Comparison of ENCODE assay signal across 8 mouse cellular contexts in the genomic region with DNA sequence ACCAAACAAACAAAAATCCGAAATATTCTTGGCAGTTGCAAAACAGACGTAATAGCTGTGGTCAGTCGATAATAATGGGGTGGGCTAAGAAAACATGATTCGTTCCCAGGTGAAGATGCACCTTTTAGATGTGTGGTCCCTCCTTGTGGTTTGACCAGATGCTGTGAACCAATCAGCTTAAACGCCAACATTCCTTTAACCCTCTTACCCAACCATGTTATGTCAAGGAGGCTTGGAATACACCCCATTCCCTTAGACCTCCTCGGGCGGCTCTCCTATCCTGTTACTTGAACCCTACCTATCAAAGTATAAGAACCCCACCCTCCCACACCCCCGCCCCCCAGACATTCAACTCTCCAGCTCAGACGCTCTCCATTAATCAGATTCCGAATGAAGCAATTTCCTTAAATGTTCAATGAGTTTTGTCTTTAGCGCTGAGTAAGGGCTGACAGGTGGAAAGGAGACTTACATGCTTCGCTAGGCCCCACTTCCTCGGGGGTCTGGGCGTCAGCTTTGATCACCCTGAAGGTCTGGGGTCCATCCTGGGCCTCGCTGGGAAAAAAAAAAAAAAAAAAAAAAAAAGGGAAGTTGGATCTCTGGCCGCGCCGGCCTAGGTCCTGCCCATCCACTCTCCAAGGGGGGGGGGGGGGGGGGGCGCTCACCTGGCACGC. TPM values are rescaled to one million over a fixed set of nuclear protein-coding genes. Genes with fewer than 3 reads are reported as not detected.
DNase-seq lines count a peak whose midpoint lies in the region; ATAC-seq and TF ChIP-seq lines count a peak whose summit lies in the region.

No protein-coding gene starts in this region.

- no peak overlapping the region for H3K27ac ChIP-seq in heart, embryonic 13.5 days (replicated peaks)
- no peak overlapping the region for H3K27ac ChIP-seq in forebrain, postnatal 0 days (ENCODE audit: low read depth, low read length)
- H3K27ac ChIP-seq in macrophage = peak overlapping the region; percentile 92

- no peak for ATAC-seq in heart, embryonic 13.5 days (ENCODE audit: extremely low read depth, insufficient number of reproducible peaks, low FRiP score, low TSS enrichment)
- no peak for ATAC-seq in forebrain, postnatal 0 days
- ATAC-seq in granulocyte monocyte progenitor cell, adult 5-6 weeks (replicated peaks; ENCODE audit: poor library complexity, severe bottlenecking) = no peak

- peaks cover 40% of the 10 kb centered on the region for H3K79me2 ChIP-seq in macrophage (ENCODE audit: inconsistent target)

- peaks cover 34% of the 10 kb centered on the region for H3K4me1 ChIP-seq in heart, embryonic 13.5 days
- peaks cover 13% of the 10 kb centered on the region; the same call in 1 of the 2 replicates for H3K4me1 ChIP-seq in forebrain, postnatal 0 days (ENCODE audit: insufficient read depth)

- no peaks in the 10 kb centered on the region for H3K9me3 ChIP-seq in heart, embryonic 13.5 days
- no peaks in the 10 kb centered on the region for H3K9me3 ChIP-seq in forebrain, postnatal 0 days (ENCODE audit: low read length)

- H3K4me2 ChIP-seq in heart, embryonic 13.5 days = peak overlapping the region; percentile 79
- peak overlapping the region; percentile 76 for H3K4me2 ChIP-seq in forebrain, postnatal 0 days (ENCODE audit: low read depth)

- H3K36me3 ChIP-seq in heart, embryonic 13.5 days = peaks cover 42% of the 10 kb centered on the region
- H3K36me3 ChIP-seq in forebrain, postnatal 0 days (ENCODE audit: insufficient read depth) = peaks cover 11% of the 10 kb centered on the region
- peaks cover 23% of the 10 kb centered on the region for H3K36me3 ChIP-seq in macrophage (ENCODE audit: inconsistent target)

- 31% methylated on average over 17 of the region's 20 CpGs for WGBS in heart, embryonic 13.5 days
- WGBS in forebrain, postnatal 0 days = 44% methylated on average over 17 of the region's 20 CpGs
- 64% methylated on average over 10 of the region's 20 CpGs for WGBS in macrophage (ENCODE audit: missing documents)

- no peak for TF ChIP-seq CTCF in forebrain, postnatal 0 days (IDR thresholded peaks at IDR 0.05; ENCODE audit: low read depth)

- peak overlapping the region; percentile 75 for H3K4me3 ChIP-seq in heart, embryonic 13.5 days
- H3K4me3 ChIP-seq in forebrain, postnatal 0 days (ENCODE audit: low read depth, low read length) = peak overlapping the region; percentile 64
- H3K4me3 ChIP-seq in macrophage (ENCODE audit: inconsistent target) = peak overlapping the region; percentile 75

- H3K9ac ChIP-seq in heart, embryonic 13.5 days = peak overlapping the region; percentile 83
- peak overlapping the region; percentile 61; the same call in 1 of the 2 replicates for H3K9ac ChIP-seq in forebrain, postnatal 0 days

- no peak for DNase-seq in heart, postnatal 4 days
- DNase-seq in ES-CJ7 (ENCODE audit: low read depth, low spot score) = peak; percentile 42
- DNase-seq in forebrain, postnatal 0 days = no peak
- DNase-seq in spleen, adult 12 weeks (ENCODE audit: low spot score) = no peak
- DNase-seq in frontal cortex, postnatal 10 days (ENCODE audit: low spot score in 2 of 2) = no peak

- H3K27me3 ChIP-seq in heart, embryonic 13.5 days (replicated peaks) = no peaks in the 10 kb centered on the region
- H3K27me3 ChIP-seq in forebrain, postnatal 0 days (ENCODE audit: insufficient read depth, low read length) = no peaks in the 10 kb centered on the region

RNA-seq across cellular contexts. Expression of a gene that starts 1.0 kb away (rescaled TPM):
- 42.0 and 47.6 TPM in 2 replicates for polyA plus RNA-seq in heart, embryonic 13.5 days (2015; fragmentation: Nextera tagmentation; extraction: Ambion mirVana)
- total RNA-seq in heart, postnatal 4 days (2021) = 10 to 100 TPM; 16.4 to 19.9 TPM
- 42.0 and 49.9 TPM in 2 replicates for total RNA-seq in forebrain, postnatal 0 days (2014; rRNA removed)
- 60.6 and 63.2 TPM in 2 replicates for polyA plus RNA-seq in forebrain, postnatal 0 days (2015; fragmentation: Nextera tagmentation; extraction: Ambion mirVana)
- total RNA-seq in macrophage (2018; cell fraction: chromatin; rRNA removed) = 10 to 100 TPM in 17 of 26 experiments, 1 to 10 TPM in 9; 3.7 to 37.4 (median 15.7) TPM
- 10 to 100 TPM; 16.6 to 50.3 (median 38.0) TPM for total RNA-seq in macrophage (2018; cell fraction: cytosol; rRNA removed)
- 10 to 100 TPM in 22 of 26 experiments, 1 to 10 TPM in 4; 8.3 to 41.2 (median 16.2) TPM for total RNA-seq in macrophage (2018; cell fraction: nucleus; rRNA removed)
- polyA plus RNA-seq in macrophage (2018) = 47.2 to 87.1 TPM (median 69.5 TPM) in 3 replicates
- 45.7 and 60.2 TPM in 2 replicates for total RNA-seq in granulocyte monocyte progenitor cell, adult 5-6 weeks (2014; fragmentation: Nextera tagmentation)
- total RNA-seq in granulocyte monocyte progenitor cell, adult 5-6 weeks (2017) = 70.6 and 81.4 TPM in 2 replicates

RNA-seq across cellular contexts. Expression of a gene that starts 1.1 kb away (rescaled TPM):
- 66.3 and 67.7 TPM in 2 replicates for polyA plus RNA-seq in heart, embryonic 13.5 days (2015; fragmentation: Nextera tagmentation; extraction: Ambion mirVana)
- 10 to 100 TPM; 43.4 to 46.3 TPM for total RNA-seq in heart, postnatal 4 days (2021)
- 17.2 and 21.3 TPM in 2 replicates for total RNA-seq in forebrain, postnatal 0 days (2014; rRNA removed)
- 51.8 and 56.9 TPM in 2 replicates for polyA plus RNA-seq in forebrain, postnatal 0 days (2015; fragmentation: Nextera tagmentation; extraction: Ambion mirVana)
- total RNA-seq in macrophage (2018; cell fraction: chromatin; rRNA removed) = 10 to 100 TPM in 23 of 26 experiments, 1 to 10 TPM in 3; 8.6 to 34.8 (median 20.0) TPM
- 10 to 100 TPM; 19.7 to 39.7 (median 30.6) TPM for total RNA-seq in macrophage (2018; cell fraction: cytosol; rRNA removed)
- 10 to 100 TPM; 12.2 to 31.7 (median 17.3) TPM for total RNA-seq in macrophage (2018; cell fraction: nucleus; rRNA removed)
- 28.5 to 54.8 TPM (median 40.6 TPM) in 3 replicates for polyA plus RNA-seq in macrophage (2018)
- total RNA-seq in granulocyte monocyte progenitor cell, adult 5-6 weeks (2014; fragmentation: Nextera tagmentation) = 45.9 and 50.4 TPM in 2 replicates
- 26.2 and 35.9 TPM in 2 replicates for total RNA-seq in granulocyte monocyte progenitor cell, adult 5-6 weeks (2017)

RNA-seq across cellular contexts. Expression of a gene that starts 21.0 kb away (rescaled TPM):
- 15.1 and 15.8 TPM in 2 replicates for polyA plus RNA-seq in heart, embryonic 13.5 days (2015; fragmentation: Nextera tagmentation; extraction: Ambion mirVana)
- total RNA-seq in heart, postnatal 4 days (2021) = 1 to 10 TPM; 7.8 to 9.3 TPM
- total RNA-seq in forebrain, postnatal 0 days (2014; rRNA removed) = 4.3 and 12.5 TPM in 2 replicates
- 6.5 and 9.3 TPM in 2 replicates for polyA plus RNA-seq in forebrain, postnatal 0 days (2015; fragmentation: Nextera tagmentation; extraction: Ambion mirVana)
- 100 to 1,000 TPM in 1 of 26 experiments, 10 to 100 TPM in 19, 1 to 10 TPM in 6; 5.1 to 103 (median 27.0) TPM for total RNA-seq in macrophage (2018; cell fraction: chromatin; rRNA removed)
- total RNA-seq in macrophage (2018; cell fraction: cytosol; rRNA removed) = 100 to 1,000 TPM; 104 to 196 (median 155) TPM
- 10 to 100 TPM; 15.2 to 72.0 (median 34.0) TPM for total RNA-seq in macrophage (2018; cell fraction: nucleus; rRNA removed)
- polyA plus RNA-seq in macrophage (2018) = 43.6 to 172 TPM (median 169 TPM) in 3 replicates
- total RNA-seq in granulocyte monocyte progenitor cell, adult 5-6 weeks (2014; fragmentation: Nextera tagmentation) = 46.9 and 56.7 TPM in 2 replicates
- 292 and 344 TPM in 2 replicates for total RNA-seq in granulocyte monocyte progenitor cell, adult 5-6 weeks (2017)

RNA-seq across cellular contexts. Expression of a gene that starts 59.7 kb away (rescaled TPM):
- polyA plus RNA-seq in heart, embryonic 13.5 days (2015; fragmentation: Nextera tagmentation; extraction: Ambion mirVana) = not detected in 2 replicates
- not detected for total RNA-seq in heart, postnatal 4 days (2021)
- not detected in 2 replicates for total RNA-seq in forebrain, postnatal 0 days (2014; rRNA removed)
- polyA plus RNA-seq in forebrain, postnatal 0 days (2015; fragmentation: Nextera tagmentation; extraction: Ambion mirVana) = not detected in 2 replicates
- total RNA-seq in macrophage (2018; cell fraction: chromatin; rRNA removed) = under 1 TPM in 4 of 26 experiments, not detected in 22; 0.59 to 0.79 (median 0.71) TPM
- under 1 TPM in 1 of 26 experiments, not detected in 25; 0.10 TPM for total RNA-seq in macrophage (2018; cell fraction: cytosol; rRNA removed)
- total RNA-seq in macrophage (2018; cell fraction: nucleus; rRNA removed) = under 1 TPM in 3 of 26 experiments, not detected in 23; 0.56 to 0.65 (median 0.59) TPM
- polyA plus RNA-seq in macrophage (2018) = not detected in 3 replicates
- 1.2 TPM in 1 of 2 replicates, not detected in the other for total RNA-seq in granulocyte monocyte progenitor cell, adult 5-6 weeks (2014; fragmentation: Nextera tagmentation)
- not detected in 2 replicates for total RNA-seq in granulocyte monocyte progenitor cell, adult 5-6 weeks (2017)
